7 mouse cellular contexts compared by ENCODE assay signal in genomic region chr9:120126868-120127267, GRCm38 (mm10). TPM values are rescaled to one million over a fixed set of nuclear protein-coding genes. Genes with fewer than 3 reads are reported as not detected.
DNase-seq lines count a peak whose midpoint lies in the region; ATAC-seq lines count a peak whose summit lies in the region.

No protein-coding gene starts in this region.

- peak overlapping the region; percentile 60 for H3K4me2 ChIP-seq in forebrain, embryonic 14.5 days (ENCODE audit: low read length)
- H3K4me2 ChIP-seq in liver, embryonic 11.5 days: peak overlapping the region; percentile 66
- peak overlapping the region; percentile 68 for H3K4me2 ChIP-seq in stomach, embryonic 16.5 days (ENCODE audit: low read depth, low read length)

- DNase-seq in forebrain, embryonic 14.5 days (ENCODE audit: low spot score): no peak
- no peak for DNase-seq in liver, embryonic 11.5 days (ENCODE audit: low spot score)
- DNase-seq in urinary bladder, postnatal 4 days (ENCODE audit: low spot score in 2 of 2): no peak
- DNase-seq in MN1 (ENCODE audit: low spot score): no peak

- H3K36me3 ChIP-seq in megakaryocyte, embryonic 14.5 days (replicated peaks; ENCODE audit: low read length): peaks cover 67% of the 10 kb centered on the region
- H3K36me3 ChIP-seq in forebrain, embryonic 14.5 days (ENCODE audit: control insufficient read depth, insufficient read depth, low read length): peaks cover 55% of the 10 kb centered on the region
- H3K36me3 ChIP-seq in liver, embryonic 11.5 days (ENCODE audit: control insufficient read depth, insufficient read depth, low read length): peaks cover 45% of the 10 kb centered on the region
- peaks cover 19% of the 10 kb centered on the region for H3K36me3 ChIP-seq in stomach, embryonic 16.5 days (ENCODE audit: control insufficient read depth, insufficient read depth, low read length)

- 70% methylated on average over 11 of the region's 11 CpGs for WGBS in forebrain, embryonic 14.5 days
- WGBS in liver, embryonic 11.5 days: 42% methylated on average over 11 of the region's 11 CpGs
- WGBS in stomach, embryonic 16.5 days: 46% methylated on average over 11 of the region's 11 CpGs

- H3K9ac ChIP-seq in forebrain, embryonic 14.5 days (ENCODE audit: low read length): peak overlapping the region; percentile 70
- peak overlapping the region; percentile 65 for H3K9ac ChIP-seq in liver, embryonic 11.5 days (ENCODE audit: low read depth, low read length)
- H3K9ac ChIP-seq in stomach, embryonic 16.5 days (ENCODE audit: low read length): peak overlapping the region; percentile 74

- ATAC-seq in megakaryocyte, adult 5-6 weeks (ENCODE audit: poor library complexity, severe bottlenecking): no peak
- ATAC-seq in forebrain, embryonic 14.5 days: no peak
- no peak; the same call in 1 of the 2 replicates for ATAC-seq in liver, embryonic 11.5 days (replicated peaks; ENCODE audit: low FRiP score)
- no peak for ATAC-seq in stomach, embryonic 16.5 days (ENCODE audit: insufficient read depth, low FRiP score)

- no peaks in the 10 kb centered on the region for H3K27me3 ChIP-seq in megakaryocyte, embryonic 14.5 days (replicated peaks)
- H3K27me3 ChIP-seq in forebrain, embryonic 14.5 days (replicated peaks; ENCODE audit: control insufficient read depth, insufficient read depth, low read length): no peaks in the 10 kb centered on the region
- no peaks in the 10 kb centered on the region for H3K27me3 ChIP-seq in liver, embryonic 11.5 days (replicated peaks; ENCODE audit: control insufficient read depth, insufficient read depth, low read length)
- no peaks in the 10 kb centered on the region for H3K27me3 ChIP-seq in stomach, embryonic 16.5 days (ENCODE audit: control insufficient read depth, insufficient read depth, low read length)

- peak overlapping the region; percentile 98 for H3K4me3 ChIP-seq in megakaryocyte, embryonic 14.5 days (replicated peaks)
- H3K4me3 ChIP-seq in forebrain, embryonic 14.5 days (ENCODE audit: low read depth, low read length): peak overlapping the region; percentile 97
- peak overlapping the region; percentile 91 for H3K4me3 ChIP-seq in liver, embryonic 11.5 days (ENCODE audit: low read depth, low read length)
- H3K4me3 ChIP-seq in stomach, embryonic 16.5 days (replicated peaks; ENCODE audit: low read length): peak overlapping the region; percentile 74

- H3K9me3 ChIP-seq in megakaryocyte, embryonic 14.5 days: no peaks in the 10 kb centered on the region
- H3K9me3 ChIP-seq in forebrain, embryonic 14.5 days (replicated peaks; ENCODE audit: control insufficient read depth, low read length): no peaks in the 10 kb centered on the region
- H3K9me3 ChIP-seq in liver, embryonic 11.5 days (ENCODE audit: control insufficient read depth, low read length): no peaks in the 10 kb centered on the region
- H3K9me3 ChIP-seq in stomach, embryonic 16.5 days (replicated peaks; ENCODE audit: control insufficient read depth, low read length): no peaks in the 10 kb centered on the region

- peaks cover 40% of the 10 kb centered on the region for H3K4me1 ChIP-seq in megakaryocyte, embryonic 14.5 days
- peaks cover 7% of the 10 kb centered on the region for H3K4me1 ChIP-seq in forebrain, embryonic 14.5 days (ENCODE audit: control insufficient read depth, insufficient read depth, low read length)
- peaks cover 10% of the 10 kb centered on the region; the same call in 1 of the 2 replicates for H3K4me1 ChIP-seq in liver, embryonic 11.5 days (replicated peaks; ENCODE audit: control insufficient read depth, insufficient read depth, low read length)
- H3K4me1 ChIP-seq in stomach, embryonic 16.5 days (ENCODE audit: control insufficient read depth, insufficient read depth, low read length): peaks cover 15% of the 10 kb centered on the region

- peak overlapping the region; percentile 46; the same call in 1 of the 2 replicates for H3K27ac ChIP-seq in forebrain, embryonic 14.5 days (ENCODE audit: low read depth, low read length)
- H3K27ac ChIP-seq in liver, embryonic 11.5 days (ENCODE audit: low read depth, low read length): peak overlapping the region; percentile 96
- peak overlapping the region; percentile 88 for H3K27ac ChIP-seq in stomach, embryonic 16.5 days (ENCODE audit: low read length)

RNA-seq across cellular contexts. Expression of gene Rpsa, which starts 0.6 kb away (rescaled TPM):
- polyA plus RNA-seq in megakaryocyte, embryonic 14.5 days (2012; ENCODE audit: insufficient read depth, low replicate concordance): 5,619 and 7,213 TPM in 2 replicates
- total RNA-seq in megakaryocyte, adult 5-6 weeks (2015): 2,172 and 2,241 TPM in 2 replicates
- total RNA-seq in megakaryocyte, adult 5-6 weeks (2017): 3,573 and 3,619 TPM in 2 replicates
- polyA plus RNA-seq in forebrain, embryonic 14.5 days (2014; fragmentation: Nextera tagmentation; extraction: Ambion mirVana): 1,255 and 1,755 TPM in 2 replicates
- 1,895 and 1,977 TPM in 2 replicates for polyA plus RNA-seq in liver, embryonic 11.5 days (2014; fragmentation: Nextera tagmentation; extraction: Ambion mirVana)
- 1,156 and 1,211 TPM in 2 replicates for polyA plus RNA-seq in stomach, embryonic 16.5 days (2015; fragmentation: Nextera tagmentation; extraction: Ambion mirVana)

RNA-seq across cellular contexts. Expression of gene Slc25a38, which starts 16.7 kb away (rescaled TPM):
- polyA plus RNA-seq in megakaryocyte, embryonic 14.5 days (2012; ENCODE audit: insufficient read depth, low replicate concordance): 45.8 and 48.0 TPM in 2 replicates
- total RNA-seq in megakaryocyte, adult 5-6 weeks (2015): 19.1 and 21.9 TPM in 2 replicates
- 26.6 and 32.4 TPM in 2 replicates for total RNA-seq in megakaryocyte, adult 5-6 weeks (2017)
- 38.6 and 42.4 TPM in 2 replicates for polyA plus RNA-seq in forebrain, embryonic 14.5 days (2014; fragmentation: Nextera tagmentation; extraction: Ambion mirVana)
- 138 and 147 TPM in 2 replicates for polyA plus RNA-seq in liver, embryonic 11.5 days (2014; fragmentation: Nextera tagmentation; extraction: Ambion mirVana)
- 34.8 and 35.0 TPM in 2 replicates for polyA plus RNA-seq in stomach, embryonic 16.5 days (2015; fragmentation: Nextera tagmentation; extraction: Ambion mirVana)

RNA-seq across cellular contexts. Expression of gene Mobp, which starts 22.6 kb away (rescaled TPM):
- not detected in 2 replicates for polyA plus RNA-seq in megakaryocyte, embryonic 14.5 days (2012; ENCODE audit: insufficient read depth, low replicate concordance)
- not detected in 2 replicates for total RNA-seq in megakaryocyte, adult 5-6 weeks (2015)
- not detected in 2 replicates for total RNA-seq in megakaryocyte, adult 5-6 weeks (2017)
- 0.17 and 0.20 TPM in 2 replicates for polyA plus RNA-seq in forebrain, embryonic 14.5 days (2014; fragmentation: Nextera tagmentation; extraction: Ambion mirVana)
- polyA plus RNA-seq in liver, embryonic 11.5 days (2014; fragmentation: Nextera tagmentation; extraction: Ambion mirVana): not detected in 2 replicates
- 1.7 and 2.6 TPM in 2 replicates for polyA plus RNA-seq in stomach, embryonic 16.5 days (2015; fragmentation: Nextera tagmentation; extraction: Ambion mirVana)

RNA-seq across cellular contexts. Expression of gene Ccr8, which starts 35.0 kb away (rescaled TPM):
- polyA plus RNA-seq in megakaryocyte, embryonic 14.5 days (2012; ENCODE audit: insufficient read depth, low replicate concordance): not detected in 2 replicates
- not detected in 2 replicates for total RNA-seq in megakaryocyte, adult 5-6 weeks (2015)
- total RNA-seq in megakaryocyte, adult 5-6 weeks (2017): not detected in 2 replicates
- not detected in 2 replicates for polyA plus RNA-seq in forebrain, embryonic 14.5 days (2014; fragmentation: Nextera tagmentation; extraction: Ambion mirVana)
- polyA plus RNA-seq in liver, embryonic 11.5 days (2014; fragmentation: Nextera tagmentation; extraction: Ambion mirVana): not detected in 2 replicates
- polyA plus RNA-seq in stomach, embryonic 16.5 days (2015; fragmentation: Nextera tagmentation; extraction: Ambion mirVana): 0.97 and 1.0 TPM in 2 replicates

RNA-seq across cellular contexts. Expression of gene Cx3cr1, which starts 57.2 kb away (rescaled TPM):
- 0.73 TPM in 1 of 2 replicates, not detected in the other for polyA plus RNA-seq in megakaryocyte, embryonic 14.5 days (2012; ENCODE audit: insufficient read depth, low replicate concordance)
- total RNA-seq in megakaryocyte, adult 5-6 weeks (2015): 88.0 and 95.4 TPM in 2 replicates
- total RNA-seq in megakaryocyte, adult 5-6 weeks (2017): 111 and 114 TPM in 2 replicates
- 2.5 and 3.9 TPM in 2 replicates for polyA plus RNA-seq in forebrain, embryonic 14.5 days (2014; fragmentation: Nextera tagmentation; extraction: Ambion mirVana)
- polyA plus RNA-seq in liver, embryonic 11.5 days (2014; fragmentation: Nextera tagmentation; extraction: Ambion mirVana): 5.7 and 7.0 TPM in 2 replicates
- 13.7 and 15.2 TPM in 2 replicates for polyA plus RNA-seq in stomach, embryonic 16.5 days (2015; fragmentation: Nextera tagmentation; extraction: Ambion mirVana)

Comparison
In these comparisons a context has a peak if more than half of its experiments do, and no peak if none do; other contexts are left out.
1. H3K27ac ChIP-seq: peak in every context shown above with its lines; median percentile 96 in liver, embryonic 11.5 days; 88 in stomach, embryonic 16.5 days; 46 in forebrain, embryonic 14.5 days.